Mouse (Mus musculus): ENCODE results near the gene G2e3. TPM values are rescaled to one million over a fixed set of nuclear protein-coding genes. Genes with fewer than 3 reads are reported as not detected.

The G2e3 gene
- 10 to 100 TPM; 23.1 to 23.9 TPM for total RNA-seq (2021)

DNA sequence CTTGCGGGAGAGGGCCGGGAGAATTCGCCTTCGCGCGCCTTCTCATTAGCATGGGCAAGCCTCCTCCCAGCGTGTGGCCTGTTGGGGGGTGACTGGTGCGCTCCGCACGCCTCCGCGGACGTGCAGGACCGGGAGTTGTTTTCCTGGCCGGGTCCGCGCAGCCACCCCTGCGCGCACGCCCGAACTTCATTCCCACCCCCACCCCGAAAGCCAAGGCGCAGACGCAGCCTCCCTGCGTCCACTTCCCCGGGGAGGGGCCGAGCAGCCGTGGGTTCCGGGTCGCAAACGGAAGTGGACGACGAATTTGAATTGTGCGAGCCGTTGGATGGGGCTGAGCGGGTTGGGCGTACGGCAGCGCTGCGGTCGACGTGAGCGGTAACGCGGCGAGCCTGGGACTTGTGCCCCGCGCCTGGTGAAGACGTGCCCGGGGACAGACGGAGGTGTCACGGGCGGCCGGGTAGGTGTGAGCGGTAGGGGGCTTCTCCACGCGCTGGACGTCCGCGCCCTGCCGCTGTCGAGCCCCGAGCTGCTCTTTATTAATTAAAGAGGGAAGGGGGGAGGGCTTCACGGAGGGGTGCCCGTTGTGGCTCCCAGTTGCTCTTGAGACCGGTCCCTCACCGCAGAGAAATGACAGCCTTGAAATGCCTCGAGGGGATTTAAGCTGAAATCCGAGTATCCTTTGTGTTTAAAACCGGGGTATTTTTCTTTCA, at the start of gene G2e3:
TSS of gene G2e3 (plus strand) at position 74 of the 710 bp plus-strand sequence.
- peak; percentile 93 for DNase-seq
- intact Hi-C loops (cut with DNase I): no loop called here

DNA sequence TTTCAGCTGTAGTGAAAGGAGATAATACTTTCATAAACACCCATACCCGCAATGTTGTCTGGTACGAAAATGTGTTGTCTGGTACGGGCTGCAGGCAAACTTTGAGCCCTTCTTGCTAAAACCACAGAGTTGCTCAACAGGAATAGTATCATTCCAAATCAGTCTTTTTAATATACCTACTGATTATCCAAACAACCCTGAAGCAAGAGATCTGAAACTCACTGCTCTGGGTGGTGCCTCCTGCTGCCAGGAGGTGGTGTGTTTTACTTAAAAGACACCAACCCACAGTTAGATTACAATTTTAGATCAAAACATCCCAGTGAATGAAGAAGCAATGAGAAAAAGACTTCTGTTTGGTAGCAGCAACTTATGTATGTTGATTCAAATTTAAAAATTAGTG, 24.3 kb upstream of the G2e3 start:
- DNase-seq: no peak
- intact Hi-C loops (cut with DNase I): no loop called here

DNA sequence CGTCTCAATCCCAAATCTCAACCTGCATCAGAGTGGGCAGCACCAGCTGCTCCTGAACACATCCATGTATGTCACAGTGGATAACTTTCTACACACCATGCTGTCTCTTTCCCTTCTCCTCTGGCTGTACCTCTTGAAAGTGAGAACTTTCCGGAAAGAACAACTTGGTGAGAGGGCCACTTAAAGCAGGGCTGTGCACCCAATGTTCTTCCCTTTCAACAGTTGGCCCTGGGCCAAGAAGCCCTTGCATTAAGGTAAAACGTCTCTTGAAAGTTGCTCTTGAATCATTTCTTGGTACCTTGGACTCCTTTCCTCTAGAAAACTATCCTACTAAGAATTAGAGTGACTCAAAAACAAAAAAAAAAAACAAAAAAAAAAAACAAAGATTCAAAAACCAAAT, 21.0 kb upstream of the G2e3 start:
- no peak for DNase-seq
- intact Hi-C loops (cut with DNase I): no loop called here

DNA sequence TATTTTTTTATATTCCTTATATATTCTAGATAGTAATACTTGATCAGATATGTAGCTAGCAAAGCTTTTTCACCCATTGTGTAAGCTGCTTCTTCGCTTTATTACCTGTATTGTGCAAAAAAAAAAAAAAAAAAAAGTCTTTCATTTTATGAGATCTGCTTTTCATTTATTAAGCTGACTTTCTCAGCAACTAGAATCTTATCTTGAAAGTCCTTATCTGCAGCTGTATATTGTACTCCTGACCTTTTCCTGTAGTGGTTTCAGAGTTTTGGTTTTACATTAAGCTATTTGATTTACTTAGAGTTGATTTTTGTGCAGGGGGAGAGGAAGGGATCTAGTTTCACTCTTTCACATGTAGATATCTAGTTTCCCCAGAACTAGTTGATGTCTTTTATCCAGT, 10.8 kb upstream of the G2e3 start:
- intact Hi-C loops (cut with DNase I): no loop called here
- no peak for DNase-seq

DNA sequence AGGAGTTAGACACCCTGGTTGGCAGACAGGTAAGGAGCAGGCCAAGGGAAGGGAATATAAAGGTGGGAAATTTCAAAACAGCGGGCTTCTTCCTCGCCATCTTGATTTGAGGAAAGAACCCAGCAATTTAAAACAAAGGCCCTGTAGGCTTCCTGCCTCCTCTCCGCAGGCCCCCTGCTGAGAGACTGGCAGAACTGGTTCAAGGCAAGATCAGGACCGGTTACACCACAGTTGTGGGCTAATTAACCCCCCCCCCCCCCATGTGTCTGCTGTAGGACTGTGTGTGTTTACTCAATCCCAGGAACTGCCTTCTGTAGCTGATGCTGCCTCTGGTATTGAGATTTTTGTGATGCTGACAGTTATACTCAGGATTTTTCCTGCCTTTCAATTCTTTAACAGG, 1.7 kb upstream of the G2e3 start:
- intact Hi-C loops (cut with DNase I): no loop called here
- DNase-seq: peak; percentile 10

DNA sequence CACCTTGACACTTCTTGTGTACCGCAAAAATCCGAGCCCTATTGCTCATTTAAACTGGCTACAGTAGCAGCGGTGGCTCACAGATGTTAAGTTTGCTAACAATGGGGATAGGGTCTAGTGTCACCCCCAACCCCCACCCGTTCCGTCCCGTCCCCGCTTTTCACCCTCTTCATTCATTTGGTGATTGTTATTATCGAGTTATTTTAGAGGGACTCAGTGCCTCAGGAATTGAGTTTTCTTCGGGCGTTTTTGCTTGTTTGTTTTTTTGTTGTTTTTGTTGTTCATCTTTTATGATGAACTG, 787 bp downstream of the G2e3 start:
- DNase-seq: peak; percentile 6
- intact Hi-C loops (cut with DNase I): no loop called here

DNA sequence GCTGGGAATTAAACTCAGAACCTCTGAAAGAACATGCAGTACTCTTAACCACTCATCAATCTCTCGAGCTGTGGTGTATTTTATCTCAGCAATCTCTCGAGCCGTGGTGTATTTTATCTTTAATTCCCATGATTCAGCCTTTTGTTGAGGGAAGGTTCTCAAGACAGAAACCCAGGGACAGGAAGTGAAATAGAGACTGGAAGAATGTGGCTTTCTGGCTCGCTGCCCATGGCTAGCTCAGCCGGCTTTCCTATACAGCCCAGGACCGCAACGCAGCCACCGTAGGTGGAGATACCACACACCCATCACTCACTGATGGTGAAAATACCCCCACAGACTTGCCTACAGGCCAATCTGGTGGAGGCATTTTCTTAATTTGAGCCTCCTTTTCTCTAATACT, 7.4 kb downstream of the G2e3 start:
- intact Hi-C loops (cut with DNase I): no loop called here
- no peak for DNase-seq

DNA sequence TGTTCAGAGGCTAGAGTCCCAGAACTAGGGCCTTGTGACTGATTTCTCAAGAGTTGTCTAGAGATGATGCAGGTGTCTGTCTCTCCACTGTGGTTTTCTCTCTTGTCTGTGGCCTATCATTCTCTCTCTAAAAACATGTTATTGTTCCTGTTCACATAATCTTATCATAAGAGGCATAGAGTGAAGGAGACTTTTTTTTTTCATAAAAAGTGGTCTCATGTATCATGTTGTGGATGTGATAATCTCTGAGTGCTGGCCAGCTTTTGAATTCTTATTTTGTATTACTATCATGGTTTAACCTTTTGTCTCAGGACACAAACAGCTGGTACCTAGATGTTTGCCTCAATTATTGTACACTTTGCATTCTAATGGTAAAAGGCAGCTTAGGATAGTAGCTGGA, 13.4 kb downstream of the G2e3 start:
- intact Hi-C loops (cut with DNase I): loop anchor here (10.0 kb wide), 1 partner anchor 1986 kb away; no protein-coding TSS in a partner anchor
- no peak for DNase-seq

DNA sequence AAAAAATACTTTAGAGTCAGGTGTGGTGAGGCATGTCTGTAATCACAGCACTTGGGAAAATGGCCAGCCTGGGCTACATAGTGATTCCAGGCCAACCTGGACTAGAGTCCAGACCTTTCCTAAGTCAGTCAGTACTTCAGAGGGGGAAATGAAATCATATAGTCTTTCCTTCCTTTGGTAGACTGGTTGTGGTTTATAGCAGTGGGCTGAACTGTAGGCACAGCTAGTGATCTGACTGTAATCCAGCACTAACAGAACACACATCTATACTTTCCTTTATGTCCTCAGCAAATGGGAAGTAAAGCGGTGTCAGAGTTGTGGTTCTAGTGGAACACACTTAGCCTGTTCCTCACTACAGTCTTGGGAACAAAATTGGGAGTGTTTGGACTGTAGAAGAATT, 15.0 kb downstream of the G2e3 start:
- no peak for DNase-seq
- intact Hi-C loops (cut with DNase I): loop anchor here (10.0 kb wide), 1 partner anchor 1988 kb away; no protein-coding TSS in a partner anchor

DNA sequence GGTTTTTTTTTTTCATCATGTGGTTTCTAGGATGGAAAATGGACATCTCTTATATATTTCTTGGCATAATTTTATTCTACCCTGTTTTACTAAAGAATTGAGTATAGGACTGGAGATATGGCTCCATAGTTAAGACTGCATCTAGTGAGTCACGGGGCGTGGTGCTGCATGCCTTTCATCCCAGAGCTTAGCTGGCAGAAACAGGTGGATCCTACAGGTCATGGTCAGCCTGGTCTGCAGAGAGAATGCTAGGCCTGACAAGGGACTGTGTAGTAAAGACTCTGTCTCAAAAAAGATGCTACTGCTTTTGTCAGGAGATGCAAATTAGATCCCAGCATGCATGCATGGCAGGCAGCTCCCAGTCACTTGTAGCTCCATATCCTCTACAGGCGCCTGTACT, 20.6 kb downstream of the G2e3 start:
- intact Hi-C loops (cut with DNase I): loop anchor here (10.0 kb wide), 1 partner anchor 1994 kb away; no protein-coding TSS in a partner anchor
- DNase-seq: no peak

DNA sequence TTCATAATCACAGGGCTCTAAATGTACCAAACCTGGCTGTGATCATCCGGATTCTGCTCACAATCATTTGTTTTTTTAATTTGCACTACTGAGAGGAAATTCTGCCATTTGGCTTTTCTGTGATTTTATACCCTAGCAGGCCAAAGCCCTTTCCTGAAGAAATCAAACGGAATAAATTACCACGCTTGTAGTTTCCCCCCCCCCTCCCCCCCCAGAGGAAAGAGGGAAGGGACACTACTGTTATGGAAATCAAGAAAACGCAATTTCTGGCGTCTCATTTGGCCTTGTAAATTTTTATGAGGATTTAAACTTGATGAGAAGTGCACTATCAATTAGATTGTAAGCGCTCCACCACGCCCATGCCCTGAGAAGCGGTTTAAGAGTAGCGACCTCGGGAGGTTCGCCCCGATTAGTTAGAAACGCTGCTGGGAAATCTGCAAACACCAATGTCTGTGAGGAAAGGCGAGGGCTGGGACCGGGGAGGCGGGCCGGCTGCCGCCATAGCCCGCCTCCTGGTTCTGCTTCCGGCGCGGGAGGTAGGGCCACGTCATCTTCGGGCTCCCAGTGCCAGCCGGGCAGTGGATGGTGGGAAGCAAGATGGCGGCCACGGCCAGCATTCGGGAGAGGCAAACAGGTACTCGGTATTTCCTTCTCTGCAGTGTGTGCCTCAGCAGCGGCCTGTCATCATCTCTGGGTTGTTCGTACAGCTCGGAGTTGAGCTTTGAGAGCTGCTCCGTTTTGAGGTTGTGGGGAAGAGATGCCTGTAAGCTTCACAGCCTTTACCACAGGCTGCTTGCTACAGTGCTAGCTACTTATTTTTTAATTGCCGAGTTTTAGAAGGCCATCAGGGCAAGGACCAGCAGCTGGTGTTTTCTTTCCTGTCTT, 29.4 kb downstream of the G2e3 start, which contains the start of gene Scfd1:
TSS of gene Scfd1 (plus strand) at position 508 of the 885 bp plus-strand sequence.
- peak; percentile 95 for DNase-seq
- intact Hi-C loops (cut with DNase I): no loop called here

DNA sequence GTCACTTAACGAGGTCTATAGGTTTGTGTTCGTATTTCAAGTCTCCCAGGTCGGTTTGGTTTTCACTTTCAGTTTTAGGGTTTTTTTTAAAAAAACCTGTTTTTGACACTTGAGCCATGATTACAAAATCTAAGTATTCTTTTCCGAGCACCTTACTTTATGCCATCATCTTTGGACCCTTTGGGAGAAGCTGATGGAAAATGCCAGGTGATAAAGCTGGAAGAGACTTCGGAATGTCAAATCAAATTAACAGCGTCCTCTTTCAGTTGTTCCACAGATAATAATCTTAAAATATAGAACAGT, 30.0 kb downstream of the G2e3 start:
- DNase-seq: no peak
- intact Hi-C loops (cut with DNase I): no loop called here

DNA sequence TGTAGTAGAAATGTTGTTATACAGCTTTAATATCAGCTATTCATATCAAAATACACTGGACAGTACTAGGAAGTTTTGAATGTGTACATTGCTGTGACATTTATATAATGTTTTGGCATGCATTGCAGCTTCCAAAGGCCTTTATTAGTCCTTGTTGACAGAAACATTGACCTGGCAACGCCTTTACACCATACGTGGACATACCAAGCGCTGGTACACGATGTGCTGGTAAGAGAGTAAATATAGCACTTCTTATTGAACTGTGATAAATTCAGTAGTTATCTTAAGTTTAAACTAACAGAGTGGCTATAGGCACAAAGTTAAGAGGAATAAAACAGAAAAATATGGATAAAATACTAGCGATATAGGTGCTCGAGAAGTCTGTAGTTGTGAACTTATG, 52.0 kb downstream of the G2e3 start:
- DNase-seq: no peak
- intact Hi-C loops (cut with DNase I): loop anchor here (5.0 to 10.0 kb wide), 2 partner anchors 212 to 375 kb away; no protein-coding TSS in a partner anchor

DNA sequence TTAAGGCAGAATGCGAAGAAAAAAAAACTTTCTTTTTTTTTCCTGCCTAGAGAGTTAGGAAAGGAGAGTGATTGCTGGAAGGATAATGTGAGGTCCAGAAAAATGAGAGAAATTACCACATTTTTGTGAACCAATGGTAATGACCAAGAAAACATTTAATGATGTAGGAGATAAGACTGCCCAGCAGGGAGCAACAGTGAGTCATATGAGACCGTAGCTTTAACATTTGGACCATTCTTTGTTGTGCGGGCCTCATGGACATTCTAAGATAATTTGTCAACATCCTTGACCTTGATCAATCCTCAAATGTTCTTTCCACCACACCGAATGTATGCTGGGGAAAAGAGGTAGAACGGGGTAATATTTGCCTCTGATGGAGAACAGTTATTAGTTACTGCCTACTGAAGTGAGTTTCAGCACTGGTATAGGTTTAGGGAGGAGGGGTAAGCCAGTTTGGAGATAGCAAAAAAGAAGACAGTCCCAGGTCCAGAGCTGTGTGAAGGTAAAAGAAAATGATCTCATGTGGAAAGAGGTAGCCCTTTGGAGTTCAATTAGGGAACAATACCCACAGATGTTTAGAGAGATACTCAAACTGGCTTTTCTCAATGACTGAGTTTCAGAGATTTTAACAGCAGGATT, 54.3 kb downstream of the G2e3 start:
- DNase-seq: peak; percentile 5
- intact Hi-C loops (cut with DNase I): loop anchor here (5.0 kb wide), 1 partner anchor 210 kb away; no protein-coding TSS in a partner anchor

DNA sequence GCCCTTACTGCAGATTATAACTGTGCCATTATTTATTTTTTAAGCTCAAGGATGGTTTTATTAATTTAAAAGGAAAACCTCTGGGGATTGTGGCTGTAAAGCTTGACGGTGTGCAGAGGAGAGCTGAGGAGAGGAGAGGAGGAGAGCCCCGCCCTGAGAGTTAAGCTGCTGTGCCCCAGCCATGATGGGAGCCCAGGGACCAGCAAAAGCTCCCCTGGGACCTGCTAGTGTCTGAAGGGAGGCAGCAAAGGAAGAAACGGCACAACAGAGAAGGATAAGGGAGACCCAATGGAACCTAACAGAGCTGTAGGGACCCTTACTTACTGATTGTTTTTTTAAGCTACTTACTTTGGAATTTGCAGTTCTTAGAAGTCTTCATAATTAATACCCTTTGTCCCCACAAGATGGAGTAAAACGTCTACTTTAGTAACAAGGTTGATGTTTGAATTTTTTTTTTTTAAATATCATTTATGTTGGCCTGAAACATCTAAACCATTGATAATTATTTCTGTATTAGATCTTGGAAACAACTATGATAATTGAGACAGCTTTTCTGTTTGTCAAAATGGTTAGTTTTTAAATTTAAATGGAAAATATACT, 56.2 kb downstream of the G2e3 start:
- intact Hi-C loops (cut with DNase I): loop anchor here (5.0 kb wide), 1 partner anchor 208 kb away; no protein-coding TSS in a partner anchor
- no peak for DNase-seq

DNA sequence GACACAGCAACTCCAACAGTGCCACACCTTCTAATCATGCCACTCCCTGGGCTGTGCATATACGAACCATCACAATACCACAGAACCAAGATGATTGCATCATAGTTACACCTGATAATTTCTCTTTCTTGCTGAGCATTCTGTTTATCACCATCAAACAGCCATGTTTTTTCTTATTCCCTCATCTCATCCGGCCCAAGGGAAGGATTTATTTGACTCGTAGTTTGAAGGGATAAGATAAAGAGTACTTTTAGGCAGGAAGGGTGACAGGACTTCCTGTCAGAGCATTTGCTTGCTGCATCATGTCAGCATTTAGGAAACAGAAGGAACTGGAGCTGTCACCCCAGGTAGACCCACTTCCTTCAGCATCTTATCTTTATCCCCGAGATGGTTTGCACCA, 63.5 kb downstream of the G2e3 start:
- DNase-seq: no peak
- intact Hi-C loops (cut with DNase I): no loop called here

Other genes starting within 250 kb of the G2e3 start
- 10 to 100 TPM; 45.4 to 46.9 TPM for gene Scfd1, start 29.4 kb downstream of the G2e3 start, total RNA-seq (2021)
- 10 to 100 TPM; 20.5 to 22.7 TPM for gene Coch, start 245.3 kb downstream of the G2e3 start, total RNA-seq (2021)